In genomic region chr2:93538140-93538539, GRCm38 (mm10) we compare ENCODE assay signal across 22 mouse cellular contexts. TPM values are rescaled to one million over a fixed set of nuclear protein-coding genes. Genes with fewer than 3 reads are reported as not detected.
DNase-seq lines count a peak whose midpoint lies in the region; ATAC-seq and TF ChIP-seq lines count a peak whose summit lies in the region.
"Had no signal": no experiment of that assay in that cellular context is flagged by ENCODE, and none has a peak within 500 bp of the region (broad histone marks: within the 10 kb centered on the region; RNA-seq: fewer than 3 reads in every experiment).

No protein-coding gene starts in this region.

- TF ChIP-seq CTCF in heart, adult 2 months (IDR thresholded peaks at IDR 0.05): no peak
- TF ChIP-seq CTCF in stomach, postnatal 0 days (IDR thresholded peaks at IDR 0.05; ENCODE audit: low read depth): no peak

- peak; percentile 77 for DNase-seq in heart, embryonic 10.5 days (ENCODE audit: low spot score)
- no peak for DNase-seq in heart, adult 2 months
- DNase-seq in midbrain, embryonic 10.5 days (ENCODE audit: low spot score): no peak
- DNase-seq in stomach, postnatal 0 days (ENCODE audit: low spot score): no peak
- DNase-seq in adrenal gland, postnatal 36 days: no peak
- no peak for DNase-seq in forebrain, embryonic 11.5 days (ENCODE audit: low spot score)
- DNase-seq: adrenal gland, postnatal 14 days; cerebellum, postnatal 10 days; heart, postnatal 36 days; kidney, adult 8-10 months; liver, embryonic 13.5 days had no signal

- 8% methylated on average over 6 of the region's 6 CpGs for WGBS in heart, embryonic 10.5 days
- WGBS in heart, adult 2 months: 43% methylated on average over 6 of the region's 6 CpGs
- 41% methylated on average over 6 of the region's 6 CpGs for WGBS in midbrain, embryonic 10.5 days
- 35% methylated on average over 6 of the region's 6 CpGs for WGBS in midbrain, embryonic 13.5 days
- WGBS in embryonic facial prominence, embryonic 15.5 days: 17% methylated on average over 6 of the region's 6 CpGs
- 17% methylated on average over 6 of the region's 6 CpGs for WGBS in stomach, postnatal 0 days
- 45% methylated on average over 6 of the region's 6 CpGs for WGBS in forebrain, embryonic 11.5 days

- no peak for TF ChIP-seq POLR2A in heart, adult 2 months (IDR thresholded peaks at IDR 0.05; ENCODE audit: insufficient read depth, low read depth, low read length)

- intact Hi-C loops in heart, adult 2 months (cut with DNase I): no loop called here

- no peak overlapping the region for H3K9ac ChIP-seq in heart, adult 2 months (ENCODE audit: low read depth, low read length)
- no peak overlapping the region for H3K9ac ChIP-seq in midbrain, embryonic 13.5 days (replicated peaks)
- no peak overlapping the region for H3K9ac ChIP-seq in embryonic facial prominence, embryonic 15.5 days
- H3K9ac ChIP-seq in stomach, postnatal 0 days (ENCODE audit: low read length): no peak overlapping the region
- no peak overlapping the region for H3K9ac ChIP-seq in forebrain, embryonic 11.5 days (ENCODE audit: low read length)
- H3K9ac ChIP-seq: liver, embryonic 13.5 days; midbrain, embryonic 15.5 days had no signal

- H3K36me3 ChIP-seq in heart, embryonic 10.5 days: no peaks in the 10 kb centered on the region
- H3K36me3 ChIP-seq in heart, adult 2 months (ENCODE audit: control insufficient read depth, insufficient read depth, low read length): no peaks in the 10 kb centered on the region
- no peaks in the 10 kb centered on the region for H3K36me3 ChIP-seq in midbrain, embryonic 10.5 days
- H3K36me3 ChIP-seq in midbrain, embryonic 13.5 days: no peaks in the 10 kb centered on the region
- no peaks in the 10 kb centered on the region for H3K36me3 ChIP-seq in embryonic facial prominence, embryonic 15.5 days
- H3K36me3 ChIP-seq in stomach, postnatal 0 days (ENCODE audit: control insufficient read depth, insufficient read depth, low read length): no peaks in the 10 kb centered on the region
- no peaks in the 10 kb centered on the region for H3K36me3 ChIP-seq in forebrain, embryonic 11.5 days (ENCODE audit: control insufficient read depth, insufficient read depth, low read length)
- H3K36me3 ChIP-seq: G1E; liver, embryonic 13.5 days; midbrain, embryonic 15.5 days had no signal

- peak overlapping the region; percentile 65 for H3K27ac ChIP-seq in heart, embryonic 10.5 days
- no peak overlapping the region for H3K27ac ChIP-seq in heart, adult 2 months
- peak overlapping the region; percentile 46; the same call in 1 of the 2 replicates for H3K27ac ChIP-seq in midbrain, embryonic 10.5 days (replicated peaks)
- H3K27ac ChIP-seq in midbrain, embryonic 13.5 days: no peak overlapping the region
- 0 out of 2 replicates have a peak overlapping the region, but pooled peaks have one; percentile 17 for H3K27ac ChIP-seq in embryonic facial prominence, embryonic 15.5 days (replicated peaks)
- no peak overlapping the region for H3K27ac ChIP-seq in stomach, postnatal 0 days (replicated peaks)
- H3K27ac ChIP-seq in forebrain, embryonic 11.5 days (ENCODE audit: low read depth, low read length): no peak overlapping the region
- H3K27ac ChIP-seq: left cerebral cortex, adult 2 months; liver, embryonic 13.5 days; midbrain, embryonic 15.5 days had no signal

- H3K4me3 ChIP-seq in heart, embryonic 10.5 days: 0 out of 2 replicates have a peak overlapping the region, but pooled peaks have one; percentile 19
- no peak overlapping the region for H3K4me3 ChIP-seq in heart, adult 2 months
- H3K4me3 ChIP-seq in midbrain, embryonic 10.5 days: no peak overlapping the region
- H3K4me3 ChIP-seq in midbrain, embryonic 13.5 days (replicated peaks): no peak overlapping the region
- H3K4me3 ChIP-seq in embryonic facial prominence, embryonic 15.5 days (replicated peaks): no peak overlapping the region
- no peak overlapping the region for H3K4me3 ChIP-seq in stomach, postnatal 0 days (ENCODE audit: low read depth, low read length)
- H3K4me3 ChIP-seq in forebrain, embryonic 11.5 days (ENCODE audit: low read depth, low read length): no peak overlapping the region
- H3K4me3 ChIP-seq: erythroblast, embryonic 14.5 days; left cerebral cortex, adult 2 months; liver, embryonic 13.5 days; midbrain, embryonic 15.5 days had no signal

- no peak for TF ChIP-seq EP300 in heart, adult 2 months (IDR thresholded peaks at IDR 0.05; ENCODE audit: insufficient read depth, low read depth, low read length)
- no peak for TF ChIP-seq EP300 in stomach, postnatal 0 days (optimal IDR thresholded peaks at IDR 0.05)

- H3K9me3 ChIP-seq in heart, embryonic 10.5 days: no peaks in the 10 kb centered on the region
- H3K9me3 ChIP-seq in midbrain, embryonic 10.5 days (replicated peaks): no peaks in the 10 kb centered on the region
- H3K9me3 ChIP-seq in midbrain, embryonic 13.5 days: no peaks in the 10 kb centered on the region
- H3K9me3 ChIP-seq in embryonic facial prominence, embryonic 15.5 days (replicated peaks): no peaks in the 10 kb centered on the region
- H3K9me3 ChIP-seq in stomach, postnatal 0 days (ENCODE audit: control insufficient read depth, low read length): no peaks in the 10 kb centered on the region
- H3K9me3 ChIP-seq in forebrain, embryonic 11.5 days (ENCODE audit: control insufficient read depth, low read length): no peaks in the 10 kb centered on the region
- H3K9me3 ChIP-seq: G1E; liver, embryonic 13.5 days; midbrain, embryonic 15.5 days had no signal

- H3K79me2 ChIP-seq in heart, adult 2 months (replicated peaks; ENCODE audit: control insufficient read depth, insufficient read depth, low read length): no peaks in the 10 kb centered on the region

- H3K27me3 ChIP-seq in heart, embryonic 10.5 days (ENCODE audit: insufficient read depth, poor library complexity, severe bottlenecking): 0 out of 2 replicates have a peak, but pooled peaks cover 5% of the 10 kb centered on the region
- no peaks in the 10 kb centered on the region for H3K27me3 ChIP-seq in heart, adult 2 months (ENCODE audit: control insufficient read depth, insufficient read depth, low read length)
- H3K27me3 ChIP-seq in midbrain, embryonic 10.5 days (ENCODE audit: low read depth, poor library complexity, severe bottlenecking): peaks cover 5% of the 10 kb centered on the region; the same call in 1 of the 2 replicates
- H3K27me3 ChIP-seq in midbrain, embryonic 13.5 days: no peaks in the 10 kb centered on the region
- H3K27me3 ChIP-seq in embryonic facial prominence, embryonic 15.5 days: no peaks in the 10 kb centered on the region
- H3K27me3 ChIP-seq in stomach, postnatal 0 days (ENCODE audit: control insufficient read depth, insufficient read depth, low read length): no peaks in the 10 kb centered on the region
- no peaks in the 10 kb centered on the region for H3K27me3 ChIP-seq in forebrain, embryonic 11.5 days (ENCODE audit: control insufficient read depth, insufficient read depth, low read length)
- H3K27me3 ChIP-seq: liver, embryonic 13.5 days; midbrain, embryonic 15.5 days had no signal

- no peak for ATAC-seq in midbrain, embryonic 13.5 days
- ATAC-seq in embryonic facial prominence, embryonic 15.5 days (ENCODE audit: insufficient number of reproducible peaks, low FRiP score, low TSS enrichment, low read depth): no peak; the same call in 1 of the 2 replicates
- 0 out of 2 replicates have a peak, but pooled peaks have one; percentile 18 for ATAC-seq in stomach, postnatal 0 days (ENCODE audit: low FRiP score, low TSS enrichment)
- ATAC-seq in forebrain, embryonic 11.5 days (replicated peaks; ENCODE audit: low FRiP score): no peak
- ATAC-seq: midbrain, embryonic 15.5 days had no signal

- H3K4me1 ChIP-seq in heart, embryonic 10.5 days: peaks cover 22% of the 10 kb centered on the region
- H3K4me1 ChIP-seq in heart, adult 2 months (ENCODE audit: control insufficient read depth, insufficient read depth, low read length): no peaks in the 10 kb centered on the region
- H3K4me1 ChIP-seq in midbrain, embryonic 10.5 days: peaks cover 21% of the 10 kb centered on the region
- H3K4me1 ChIP-seq in midbrain, embryonic 13.5 days (replicated peaks): peaks cover 18% of the 10 kb centered on the region
- peaks cover 21% of the 10 kb centered on the region for H3K4me1 ChIP-seq in embryonic facial prominence, embryonic 15.5 days
- no peaks in the 10 kb centered on the region for H3K4me1 ChIP-seq in stomach, postnatal 0 days (replicated peaks; ENCODE audit: control insufficient read depth, insufficient read depth)
- no peaks in the 10 kb centered on the region; the same call in 1 of the 2 replicates for H3K4me1 ChIP-seq in forebrain, embryonic 11.5 days (replicated peaks; ENCODE audit: control insufficient read depth, insufficient read depth, low read length)
- H3K4me1 ChIP-seq: liver, embryonic 13.5 days had no signal

- H3K4me2 ChIP-seq in midbrain, embryonic 13.5 days (replicated peaks): no peak overlapping the region
- no peak overlapping the region for H3K4me2 ChIP-seq in embryonic facial prominence, embryonic 15.5 days (replicated peaks)
- H3K4me2 ChIP-seq in stomach, postnatal 0 days (replicated peaks; ENCODE audit: low read depth): no peak overlapping the region
- no peak overlapping the region for H3K4me2 ChIP-seq in forebrain, embryonic 11.5 days (ENCODE audit: low read depth, low read length, severe bottlenecking)
- H3K4me2 ChIP-seq: liver, embryonic 13.5 days; midbrain, embryonic 15.5 days had no signal

RNA-seq across cellular contexts. Expression of gene Gm10803, which starts 22.2 kb away (rescaled TPM):
- polyA plus RNA-seq in heart, embryonic 10.5 days (2016; fragmentation: Nextera tagmentation; extraction: Ambion mirVana): not detected in 2 replicates
- total RNA-seq in heart, adult 2 months (2021): not detected
- polyA plus RNA-seq in heart, adult 2 months (2012; rRNA removed): not detected in 2 replicates
- not detected in 2 replicates for polyA plus RNA-seq in midbrain, embryonic 10.5 days (2016; fragmentation: Nextera tagmentation; extraction: Ambion mirVana)
- polyA plus RNA-seq in midbrain, embryonic 13.5 days (2015; fragmentation: Nextera tagmentation; extraction: Ambion mirVana): not detected in 2 replicates
- not detected in 2 replicates for polyA plus RNA-seq in embryonic facial prominence, embryonic 15.5 days (2015; fragmentation: Nextera tagmentation; extraction: Ambion mirVana)
- polyA plus RNA-seq in stomach, postnatal 0 days (2015; fragmentation: Nextera tagmentation; extraction: Ambion mirVana): not detected in 2 replicates
- not detected for total RNA-seq in adrenal gland, postnatal 36 days (2021)
- polyA plus RNA-seq in forebrain, embryonic 11.5 days (2014; fragmentation: Nextera tagmentation; extraction: Ambion mirVana): not detected in 2 replicates
- total RNA-seq: adrenal gland, postnatal 14 days; G1E; granulocyte monocyte progenitor cell, adult 5-6 weeks; heart, postnatal 36 days; left cerebral cortex, adult 2 months had no signal
- polyA plus RNA-seq: C2C12; erythroblast, embryonic 14.5 days; G1E; liver, embryonic 13.5 days; midbrain, embryonic 15.5 days; neural tube, embryonic 11.5 days; small intestine, adult 2 months; stomach, embryonic 14.5 days had no signal

Comparison
In these comparisons a context has a peak if more than half of its experiments do, and no peak if none do; other contexts are left out.
1. H3K27ac ChIP-seq: peak in heart, embryonic 10.5 days (single experiment), midbrain, embryonic 10.5 days (single experiment) and embryonic facial prominence, embryonic 15.5 days (single experiment); none in heart, adult 2 months (single experiment), midbrain, embryonic 13.5 days (single experiment), stomach, postnatal 0 days (single experiment) and forebrain, embryonic 11.5 days (single experiment).